Mouse (Mus musculus) ES-E14 (cell line): ENCODE results near the gene Vwf. TPM values are rescaled to one million over a fixed set of nuclear protein-coding genes. Genes with fewer than 3 reads are reported as not detected.

Experiments used
- DNase-seq: peaks from one replicate; pipeline ENCODE4 v3.0.0-alpha.2; 2013; ENCODE audit warnings: low read depth, low spot score
- H3K27ac ChIP-seq: 2 replicates; pipeline ENCODE4 v1.5.1; 2012; ENCODE audit warnings: low read depth, mild to moderate bottlenecking, low read length, moderate library complexity, mixed read lengths; ENCODE audit not compliant: poor library complexity, insufficient read depth, severe bottlenecking
- H3K36me3 ChIP-seq: 2 replicates; pipeline ENCODE4 v1.6.1; 2012; ENCODE audit warnings: mild to moderate bottlenecking, low read length, moderate library complexity, mixed read lengths; ENCODE audit not compliant: control insufficient read depth, poor library complexity, insufficient read depth, severe bottlenecking
- H3K4me1 ChIP-seq, 2 experiments: fragments of 150-350 bp in 1 of 2; sonication (generic) in 1 of 2; 2 replicates each; pipeline ENCODE4 v1.6.1; 2012; ENCODE audit warnings: low read length in 2 of 2, mild to moderate bottlenecking in 1 of 2, mixed read lengths in 1 of 2; ENCODE audit not compliant: control insufficient read depth in 2 of 2, insufficient read depth in 2 of 2, poor library complexity in 1 of 2
- H3K4me3 ChIP-seq, 2 experiments: fragments of 150-350 bp in 1 of 2; sonication (generic) in 1 of 2; 2 replicates each; pipeline ENCODE4 v1.5.1; 2012; ENCODE audit warnings: low read length in 2 of 2, low read depth in 1 of 2, mild to moderate bottlenecking in 1 of 2, mixed read lengths in 1 of 2; ENCODE audit not compliant: insufficient read depth in 1 of 2, poor library complexity in 1 of 2, severe bottlenecking in 1 of 2
- H3K9ac ChIP-seq: 2 replicates; pipeline ENCODE4 v1.6.1; 2012; ENCODE audit warnings: low read depth, mild to moderate bottlenecking, low read length, mixed read lengths; ENCODE audit not compliant: poor library complexity, insufficient read depth, severe bottlenecking
- H3K9me3 ChIP-seq: fragments of 150-350 bp; sonication (generic); 2 replicates; pipeline ENCODE4 v1.6.1; 2012; ENCODE audit warnings: low read depth, mild to moderate bottlenecking, low read length; ENCODE audit not compliant: control insufficient read depth, insufficient read depth
- CHD2 ChIP-seq: IDR thresholded peaks from 2 replicates; pipeline ENCODE4 v1.6.1; 2014; ENCODE audit warnings: mild to moderate bottlenecking, low read depth, low read length, inconsistent platforms
- HCFC1 ChIP-seq: IDR thresholded peaks from 2 replicates; pipeline ENCODE4 v1.6.1; 2012; ENCODE audit warnings: low read length, inconsistent platforms, borderline replicate concordance; ENCODE audit not compliant: insufficient read depth
- MAFK ChIP-seq: IDR thresholded peaks from 2 replicates; pipeline ENCODE4 v1.6.1; 2014; ENCODE audit warnings: mild to moderate bottlenecking, low read depth, low read length, inconsistent platforms; ENCODE audit not compliant: insufficient read depth
- ZC3H11A ChIP-seq: IDR thresholded peaks from 2 replicates; pipeline ENCODE4 v1.6.1; 2012; ENCODE audit warnings: low read depth, mild to moderate bottlenecking, inconsistent platforms, low read length, borderline replicate concordance
- ZNF384 ChIP-seq: IDR thresholded peaks from 2 replicates; pipeline ENCODE4 v1.6.1; 2012; ENCODE audit warnings: low read depth, low read length, inconsistent platforms
- in situ Hi-C, 2 experiments: fragments of 600-800 bp; cut with MboI; formaldehyde crosslinking; loops; one replicate each; pipeline ENCODE4 v1.15.1; 2025; ENCODE audit warnings: low sequenced_read_pairs in 2 of 2, inconsistent platforms in 1 of 2; ENCODE audit not compliant: unreplicated experiment in 2 of 2
- total RNA-seq: library from RNA; depleted of rRNA; stranded (reverse); fragments of 300-350 nt; gene quantifications from 2 replicates; pipeline ENCODE4 v1.2.3, GENCODE M21; 2012

Gene Vwf
- total RNA-seq, 1 experiment = 3.0 TPM

- TF ChIP-seq ZC3H11A (no peak), CHD2 (no peak), HCFC1 (no peak), MAFK (no peak), ZNF384 (no peak)
- no peak for DNase-seq
- Histone ChIP-seq H3K27ac (no peak overlapping the region), H3K4me3 (no peak overlapping the region), H3K9me3 (no peaks in the 10 kb centered on the region), H3K9ac (no peak overlapping the region), H3K4me1 (no peaks in the 10 kb centered on the region), H3K36me3 (no peaks in the 10 kb centered on the region)
- in situ Hi-C loops = no loop called here
Observed at GRCm38 (mm10) chr6:125548406-125548805, 1.8 kb downstream of the Vwf start.

- no peak for DNase-seq
- H3K4me3 ChIP-seq = no peak overlapping the region
- H3K27ac ChIP-seq = no peak overlapping the region
- TF ChIP-seq CHD2 (no peak), ZNF384 (no peak), MAFK (no peak), HCFC1 (no peak)
- H3K36me3 ChIP-seq = no peaks in the 10 kb centered on the region
- H3K9ac ChIP-seq = no peak overlapping the region
- no peaks in the 10 kb centered on the region for H3K4me1 ChIP-seq
- in situ Hi-C loops = no loop called here
- no peaks in the 10 kb centered on the region for H3K9me3 ChIP-seq
Observed at GRCm38 (mm10) chr6:125550172-125550571, 3.6 kb downstream of the Vwf start.

GRCm38 (mm10) chr6:125552760-125553159, 6.2 kb downstream of the Vwf start:
- in situ Hi-C loops = no loop called here
- no peak for DNase-seq
- H3K9ac ChIP-seq = no peak overlapping the region
- no peaks in the 10 kb centered on the region for H3K9me3 ChIP-seq
- H3K36me3 ChIP-seq = no peaks in the 10 kb centered on the region
- no peak overlapping the region for H3K4me3 ChIP-seq
- H3K4me1 ChIP-seq = no peaks in the 10 kb centered on the region
- H3K27ac ChIP-seq = no peak overlapping the region
- TF ChIP-seq HCFC1 (no peak), MAFK (no peak), ZNF384 (no peak), ZC3H11A (no peak), CHD2 (no peak)

GRCm38 (mm10) chr6:125553551-125553950, 7.0 kb downstream of the Vwf start:
- Histone ChIP-seq H3K9ac (no peak overlapping the region), H3K9me3 (no peaks in the 10 kb centered on the region), H3K27ac (no peak overlapping the region), H3K36me3 (no peaks in the 10 kb centered on the region), H3K4me3 (no peak overlapping the region), H3K4me1 (no peaks in the 10 kb centered on the region)
- TF ChIP-seq CHD2 (no peak), MAFK (no peak), ZC3H11A (no peak), ZNF384 (no peak), HCFC1 (no peak)
- in situ Hi-C loops = no loop called here
- DNase-seq = no peak

GRCm38 (mm10) chr6:125558831-125559230, 12.3 kb downstream of the Vwf start:
- no peak for DNase-seq

More at GRCm38 (mm10) chr6:125558831-125559230, 12.3 kb downstream of the Vwf start:
- TF ChIP-seq MAFK = no peak
- no peak for TF ChIP-seq ZNF384
- no peak for TF ChIP-seq CHD2
- TF ChIP-seq ZC3H11A = no peak
- TF ChIP-seq HCFC1 = no peak
- no peak overlapping the region for H3K4me3 ChIP-seq
- peaks cover 1 to 18% of the 10 kb centered on the region in 2 experiments; a peak in 2 of 4 replicates for H3K4me1 ChIP-seq
- no peaks in the 10 kb centered on the region for H3K9me3 ChIP-seq
- no peak overlapping the region for H3K9ac ChIP-seq
- no peak overlapping the region for H3K27ac ChIP-seq
- no peaks in the 10 kb centered on the region for H3K36me3 ChIP-seq
- in situ Hi-C loops = no loop called here
